Mouse (Mus musculus) hindbrain, embryonic 11.5 days (tissue): ENCODE results near the gene Bcl10. TPM values are rescaled to one million over a fixed set of nuclear protein-coding genes. Genes with fewer than 3 reads are reported as not detected.
"Not testable (repeated sequence)": the region's sequence is repeated elsewhere in the genome, so short reads cannot be mapped to it uniquely, and the experiment has no call there.

ENCODE experiments used
- ATAC-seq: fragments of 200-750 bp; cut with Nextera tagmentation; 2 replicates; pipeline ENCODE4 v1.8.0; 2017; ENCODE audit warnings: mild to moderate bottlenecking, moderate TSS enrichment, moderate library complexity; ENCODE audit not compliant: low FRiP score
- DNase-seq: peaks from one replicate; pipeline ENCODE4 v3.0.0-alpha.2; 2015; ENCODE audit warnings: low spot score
- H3K27ac ChIP-seq: fragments of 300-500 bp; sonication (generic); 2 replicates; pipeline ENCODE4 v1.5.1; 2014; ENCODE audit warnings: mild to moderate bottlenecking, low read depth, low read length
- H3K27me3 ChIP-seq: fragments of 300-500 bp; sonication (generic); 2 replicates; pipeline ENCODE4 v1.6.1; 2014; ENCODE audit warnings: mild to moderate bottlenecking, low read length, moderate library complexity, mixed read lengths; ENCODE audit not compliant: control insufficient read depth, insufficient read depth
- H3K36me3 ChIP-seq: fragments of 300-500 bp; sonication (generic); 2 replicates; pipeline ENCODE4 v1.6.1; 2014; ENCODE audit warnings: mild to moderate bottlenecking, low read length, moderate library complexity, mixed read lengths; ENCODE audit not compliant: control insufficient read depth, insufficient read depth
- H3K4me1 ChIP-seq: fragments of 300-500 bp; sonication (generic); replicated peaks from 2 replicates; pipeline ENCODE4 v1.6.1; 2014; ENCODE audit warnings: low read length, mixed read lengths; ENCODE audit not compliant: control insufficient read depth, insufficient read depth
- H3K4me2 ChIP-seq: fragments of 300-500 bp; sonication (generic); replicated peaks from 2 replicates; pipeline ENCODE4 v1.6.1; 2014; ENCODE audit warnings: mild to moderate bottlenecking, low read depth, low read length
- H3K4me3 ChIP-seq: fragments of 300-500 bp; sonication (generic); 2 replicates; pipeline ENCODE4 v1.5.1; 2014; ENCODE audit warnings: low read depth, low read length
- H3K9ac ChIP-seq: fragments of 300-500 bp; sonication (generic); 2 replicates; pipeline ENCODE4 v1.6.1; 2014; ENCODE audit warnings: low read depth, low read length
- H3K9me3 ChIP-seq: fragments of 300-500 bp; sonication (generic); 2 replicates; pipeline ENCODE4 v1.6.1; 2016; ENCODE audit warnings: low read length; ENCODE audit not compliant: control insufficient read depth
- WGBS: fragments of 180-500 bp; shearing (Covaris S2); extraction: QIAGEN DNeasy Blood & Tissue Kit; methylation state at CpG from one replicate; pipeline ENCODE4 v1.1.7; 2014; 5-methylcytosine and 5-hydroxymethylcytosine counted together
- polyA plus RNA-seq: library from polyadenylated mRNA; unstranded; fragments of >200 nt; fragmentation: Nextera tagmentation; extraction: Ambion mirVana; gene quantifications from 2 replicates; pipeline ENCODE4 v1.2.1, GENCODE M21; 2014

Gene Bcl10
- polyA plus RNA-seq, 1 experiment from 2014 or later, result 56.0 TPM

DNA sequence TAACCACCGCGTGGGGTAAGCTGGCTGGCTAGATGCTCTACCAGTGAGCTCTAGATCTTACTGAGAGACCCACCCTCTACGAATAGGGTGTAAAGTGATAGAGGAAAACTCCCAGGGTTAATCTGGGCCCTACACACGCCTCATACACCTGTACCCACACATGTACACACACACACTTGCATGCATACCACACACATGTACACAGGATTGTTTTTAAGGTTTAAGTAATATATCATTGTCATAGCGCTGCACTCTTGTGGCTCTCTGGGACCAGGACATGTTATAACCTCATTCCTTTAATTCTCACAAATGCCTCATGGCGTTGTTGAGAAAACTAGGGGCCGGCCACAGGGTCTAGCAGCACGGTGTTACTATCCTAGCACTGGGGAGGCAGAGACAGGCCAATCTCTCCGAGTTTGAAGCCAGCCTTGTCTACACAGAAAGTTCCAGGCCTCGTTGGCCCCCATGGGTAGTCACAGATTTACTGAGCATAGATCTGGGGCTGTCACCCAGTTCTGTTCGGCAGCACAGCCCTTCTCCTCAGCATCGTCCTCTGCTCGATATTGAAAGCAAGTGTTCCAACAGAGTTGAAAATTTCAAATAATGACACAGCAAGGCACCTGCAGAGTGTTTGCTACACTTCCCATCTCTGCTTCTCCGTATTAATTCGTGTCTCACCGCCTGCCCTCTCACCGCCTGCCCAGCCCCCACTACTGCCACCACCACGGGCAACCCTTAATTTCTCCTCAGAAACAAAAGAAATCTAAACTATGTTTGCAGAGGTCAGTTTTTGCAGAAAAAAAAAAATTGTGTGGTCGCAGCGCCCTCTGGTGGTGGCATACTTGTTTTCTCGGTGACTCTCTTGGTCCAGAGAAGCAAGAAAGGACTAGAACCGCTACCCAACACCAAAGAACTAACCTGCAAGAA lies 17.5 kb upstream of the Bcl10 start:
- peak; percentile 39; the same call in 1 of the 2 replicates for ATAC-seq
- Histone ChIP-seq H3K27ac (no peak overlapping the region), H3K4me3 (no peak overlapping the region), H3K27me3 (no peaks in the 10 kb centered on the region), H3K36me3 (no peaks in the 10 kb centered on the region), H3K4me2 (no peak overlapping the region), H3K9ac (no peak overlapping the region), H3K9me3 (no peaks in the 10 kb centered on the region), H3K4me1 (no peaks in the 10 kb centered on the region)
- peak; percentile 90 for DNase-seq
- 50% methylated on average over 22 of the region's 22 CpGs for WGBS

DNA sequence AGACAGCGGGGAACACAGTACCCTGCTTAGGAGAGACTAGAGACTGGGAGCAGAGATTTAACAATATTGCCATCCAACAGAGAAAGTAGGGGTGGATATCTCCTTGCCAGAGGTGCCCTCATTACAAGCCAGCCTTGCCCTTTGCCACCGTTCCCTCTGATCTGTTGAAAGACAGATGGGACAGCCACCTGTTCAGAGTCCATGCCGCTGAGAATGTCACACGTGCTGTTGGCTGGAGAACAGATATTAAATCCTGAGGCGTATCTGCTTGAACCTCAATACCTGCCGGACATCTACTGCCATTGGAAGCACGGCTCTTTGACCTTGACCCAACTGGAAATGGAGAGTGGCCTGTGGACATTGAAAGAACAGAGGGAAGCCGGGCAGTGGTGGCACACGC lies 16.0 kb upstream of the Bcl10 start:
- Histone ChIP-seq H3K9me3 (no peaks in the 10 kb centered on the region), H3K36me3 (no peaks in the 10 kb centered on the region), H3K27me3 (no peaks in the 10 kb centered on the region), H3K4me2 (no peak overlapping the region), H3K27ac (no peak overlapping the region), H3K9ac (no peak overlapping the region), H3K4me1 (no peaks in the 10 kb centered on the region), H3K4me3 (no peak overlapping the region)
- ATAC-seq (no peak), DNase-seq (no peak)
- WGBS, result 90% methylated on average over 9 of the region's 9 CpGs

DNA sequence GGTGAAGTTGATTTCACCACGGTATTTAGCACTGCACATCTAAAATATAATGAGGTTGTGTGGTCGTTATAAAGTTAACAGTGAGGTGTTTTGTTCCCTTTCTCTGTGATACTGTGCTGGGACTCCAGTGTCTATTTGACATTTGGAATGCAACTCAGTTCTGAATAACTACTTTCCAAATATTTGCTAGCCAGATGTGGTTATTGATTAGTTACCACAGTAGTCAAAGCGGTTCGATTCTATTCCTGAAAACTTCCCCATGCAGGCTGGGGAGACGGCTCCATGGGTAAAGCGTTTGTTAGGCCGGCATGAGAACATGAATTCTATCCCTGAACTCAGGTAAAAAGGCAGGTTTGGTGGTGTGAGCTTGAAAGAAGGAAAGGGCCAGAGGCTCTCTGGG lies 10.1 kb upstream of the Bcl10 start:
- no peak overlapping the region for H3K4me2 ChIP-seq
- H3K9ac ChIP-seq, result no peak overlapping the region
- H3K4me1 ChIP-seq, result no peaks in the 10 kb centered on the region
- no peak overlapping the region for H3K4me3 ChIP-seq
- no peaks in the 10 kb centered on the region for H3K9me3 ChIP-seq
- DNase-seq, result no peak
- no peaks in the 10 kb centered on the region for H3K36me3 ChIP-seq
- no peak overlapping the region for H3K27ac ChIP-seq
- no peaks in the 10 kb centered on the region for H3K27me3 ChIP-seq
- no peak for ATAC-seq
- WGBS, result 90% methylated on average over 7 of the region's 7 CpGs

DNA sequence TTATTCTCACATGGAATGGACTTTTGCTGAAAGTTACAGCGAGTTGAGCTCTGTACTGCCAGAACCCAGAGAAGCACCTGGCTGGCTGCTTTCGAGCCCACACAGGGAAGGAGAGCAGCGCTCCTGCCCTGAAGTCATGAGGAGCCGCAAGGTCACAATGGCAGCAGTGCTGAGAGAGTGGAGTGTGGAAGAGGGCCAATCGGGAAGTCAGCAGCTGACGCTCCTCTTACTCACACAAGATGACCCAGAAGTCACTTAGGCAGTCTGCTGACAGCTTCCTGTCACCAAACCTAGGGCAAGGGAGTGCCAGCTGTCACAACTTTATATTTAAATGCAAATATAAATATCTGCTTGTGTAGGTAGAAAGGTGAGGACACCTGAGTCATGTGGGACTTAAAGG lies 9.3 kb upstream of the Bcl10 start:
- Histone ChIP-seq H3K27ac (no peak overlapping the region), H3K9ac (no peak overlapping the region), H3K4me2 (no peak overlapping the region), H3K36me3 (no peaks in the 10 kb centered on the region), H3K9me3 (no peaks in the 10 kb centered on the region), H3K27me3 (no peaks in the 10 kb centered on the region), H3K4me1 (no peaks in the 10 kb centered on the region), H3K4me3 (no peak overlapping the region)
- 79% methylated on average over 6 of the region's 6 CpGs for WGBS
- ATAC-seq (no peak), DNase-seq (no peak)

DNA sequence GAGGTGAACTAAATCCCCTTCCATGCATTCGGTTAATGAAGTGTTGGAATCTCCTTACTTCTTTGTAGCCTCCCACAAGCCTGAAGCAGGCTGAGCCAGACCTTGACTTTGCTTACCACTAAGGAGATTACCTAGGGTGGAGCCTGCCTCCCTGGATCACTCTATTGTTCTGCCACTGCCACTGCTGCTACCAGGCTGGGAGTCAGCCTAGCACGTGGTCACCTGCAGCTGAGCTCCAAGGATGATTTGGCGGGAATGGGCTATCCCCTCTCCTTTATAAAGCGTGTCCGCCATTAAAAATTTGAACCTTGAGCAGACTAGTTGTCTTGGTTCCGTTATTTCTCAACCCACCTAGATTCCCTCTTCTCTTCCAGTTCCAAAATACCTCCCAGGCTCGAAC lies 8.7 kb upstream of the Bcl10 start:
- 72% methylated on average over 7 of the region's 7 CpGs for WGBS
- not testable (repeated sequence) for DNase-seq, H3K9me3 ChIP-seq, H3K9ac ChIP-seq, H3K4me3 ChIP-seq, H3K4me2 ChIP-seq, H3K27me3 ChIP-seq, H3K4me1 ChIP-seq, H3K27ac ChIP-seq, ATAC-seq, H3K36me3 ChIP-seq

DNA sequence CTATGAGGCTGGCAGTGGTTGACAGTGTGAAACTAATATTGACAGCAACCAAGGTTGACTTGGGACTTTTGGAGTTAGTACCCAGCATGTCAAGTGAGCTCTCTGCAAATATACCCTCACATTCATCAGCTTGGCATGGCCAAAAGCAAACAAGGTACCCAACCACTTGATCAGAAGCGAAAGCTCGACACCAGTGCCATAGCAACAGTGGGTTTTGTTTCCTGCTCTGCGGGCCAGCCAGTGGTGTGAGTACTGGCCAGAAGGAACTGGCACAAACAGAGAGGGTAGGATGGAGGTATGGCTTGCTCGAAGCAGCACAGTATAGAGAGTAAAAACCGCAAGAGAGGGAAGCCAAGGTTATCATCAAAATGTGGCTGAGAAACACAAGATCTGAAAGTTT lies 6.2 kb upstream of the Bcl10 start:
- WGBS, result 85% methylated on average over 5 of the region's 5 CpGs

DNA sequence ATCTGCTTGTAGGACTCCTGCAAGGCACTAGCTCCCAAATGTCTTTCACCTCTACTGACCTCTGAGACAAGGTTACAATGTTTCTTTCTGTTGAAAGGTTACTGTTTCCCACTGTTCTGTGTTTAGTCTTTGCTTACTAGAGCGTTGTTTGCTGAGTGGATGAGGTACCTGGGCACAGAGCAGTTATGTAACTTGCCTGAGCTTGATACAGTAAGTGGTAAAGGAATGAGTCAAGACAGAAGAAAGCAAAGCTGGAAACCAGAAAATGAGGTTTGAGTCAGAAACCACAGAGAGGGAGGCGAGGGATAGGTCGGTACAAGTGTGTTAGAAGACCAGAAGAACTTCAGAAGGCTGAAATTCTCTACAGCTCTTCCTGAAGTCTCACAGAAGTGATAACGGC lies 5.8 kb upstream of the Bcl10 start:
- H3K9ac ChIP-seq, result no peak overlapping the region
- no peak for ATAC-seq
- H3K27me3 ChIP-seq, result no peaks in the 10 kb centered on the region
- no peaks in the 10 kb centered on the region for H3K9me3 ChIP-seq
- no peak overlapping the region for H3K4me2 ChIP-seq
- DNase-seq, result no peak
- H3K27ac ChIP-seq, result no peak overlapping the region
- H3K4me3 ChIP-seq, result no peak overlapping the region
- WGBS, result 83% methylated on average over 4 of the region's 4 CpGs
- H3K36me3 ChIP-seq, result no peaks in the 10 kb centered on the region
- H3K4me1 ChIP-seq, result no peaks in the 10 kb centered on the region

More for the DNA sequence above, 6.2 kb upstream of the Bcl10 start:
- H3K4me2 ChIP-seq, result no peak overlapping the region
- H3K27me3 ChIP-seq, result no peaks in the 10 kb centered on the region
- H3K9me3 ChIP-seq, result no peaks in the 10 kb centered on the region
- DNase-seq, result no peak
- no peak overlapping the region for H3K27ac ChIP-seq
- ATAC-seq, result no peak
- no peak overlapping the region for H3K4me3 ChIP-seq
- H3K36me3 ChIP-seq, result no peaks in the 10 kb centered on the region
- no peak overlapping the region for H3K9ac ChIP-seq
- no peaks in the 10 kb centered on the region for H3K4me1 ChIP-seq

DNA sequence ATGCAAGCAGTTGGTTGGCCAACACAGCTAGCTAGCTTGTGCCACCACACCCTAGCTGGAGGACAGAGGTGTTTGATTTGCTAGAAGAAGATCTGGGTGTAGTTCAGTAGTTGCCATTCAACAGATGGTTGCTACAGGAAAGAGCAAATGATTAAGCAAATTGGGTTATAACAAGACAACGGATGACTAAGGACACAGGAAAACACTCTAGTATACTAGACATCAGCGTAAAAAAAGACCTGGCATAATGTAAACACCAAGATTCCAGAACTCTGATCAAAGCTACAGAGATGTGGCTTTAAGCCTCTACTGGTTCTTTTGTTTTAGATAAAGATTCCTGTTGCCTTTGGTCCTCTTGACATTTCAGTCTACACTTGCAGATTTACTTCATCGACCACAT lies 367 bp downstream of the Bcl10 start:
- no peaks in the 10 kb centered on the region for H3K36me3 ChIP-seq
- no peak overlapping the region for H3K4me2 ChIP-seq
- no peak overlapping the region for H3K27ac ChIP-seq
- ATAC-seq (no peak), DNase-seq (no peak)
- no peak overlapping the region for H3K9ac ChIP-seq
- WGBS, result 71% methylated on average over 3 of the region's 3 CpGs
- H3K4me1 ChIP-seq, result 0 out of 2 replicates have a peak, but pooled peaks cover 2% of the 10 kb centered on the region
- H3K27me3 ChIP-seq, result no peaks in the 10 kb centered on the region
- no peak overlapping the region for H3K4me3 ChIP-seq
- no peaks in the 10 kb centered on the region for H3K9me3 ChIP-seq
